In the genomic region with DNA sequence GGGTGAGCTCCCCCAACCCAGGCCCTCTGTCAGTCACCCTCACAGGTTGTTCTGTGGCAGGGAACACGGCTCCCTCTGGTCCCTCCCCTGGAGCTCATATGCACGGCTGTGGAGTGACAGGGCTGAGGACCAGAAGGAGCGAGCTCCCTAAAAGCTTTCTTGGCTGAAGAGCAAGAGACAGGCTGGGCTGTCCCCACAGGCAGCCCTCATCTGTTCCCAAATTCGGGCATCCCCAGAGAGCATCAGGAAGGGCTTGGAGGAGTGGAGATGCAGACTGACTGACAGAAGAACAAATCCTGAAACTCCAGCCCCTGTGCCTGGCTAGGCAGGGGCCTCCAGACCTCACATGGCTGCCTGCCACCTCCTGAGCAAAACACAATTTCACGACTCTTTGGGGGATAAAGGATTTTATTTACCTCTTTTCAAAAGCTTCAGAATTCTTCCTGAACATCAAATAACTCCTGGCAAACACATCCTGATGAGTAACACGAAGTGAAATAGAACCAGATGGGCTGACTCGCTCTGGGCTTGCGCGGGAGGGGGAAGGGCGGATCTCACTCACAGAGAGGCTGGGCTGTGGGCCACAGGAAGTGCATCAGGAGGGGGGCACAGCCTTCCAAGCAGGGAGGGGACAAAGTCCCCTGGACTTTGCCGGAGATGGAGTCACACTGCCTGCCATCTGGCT, we compare ENCODE assay signal across 8 mouse cellular contexts.
A peak's percentile ranks its signal among the peaks of the same experiment; 100 is the strongest.
DNase-seq lines count a peak whose midpoint lies in the region; ATAC-seq and TF ChIP-seq lines count a peak whose summit lies in the region.

No protein-coding gene starts in this region.

- peak overlapping the region; percentile 20 for H3K4me2 ChIP-seq in forebrain, embryonic 14.5 days (ENCODE audit: low read length)
- peak overlapping the region; percentile 27 for H3K4me2 ChIP-seq in heart, embryonic 16.5 days (ENCODE audit: low read depth, low read length)

- ATAC-seq in forebrain, embryonic 14.5 days, result peak; percentile 94
- peak; percentile 83 for ATAC-seq in heart, embryonic 16.5 days (replicated peaks; ENCODE audit: extremely low read depth, insufficient read depth, low FRiP score)
- no peak for ATAC-seq in monocyte, adult 5-6 weeks (replicated peaks; ENCODE audit: insufficient number of reproducible peaks, low FRiP score, low TSS enrichment, poor library complexity, severe bottlenecking)

- no peak for TF ChIP-seq CTCF in thymus, adult 2 months (IDR thresholded peaks at IDR 0.05; ENCODE audit: borderline replicate concordance, control insufficient read depth, extremely low read depth, insufficient read depth, low read length, poor library complexity)

- 3% methylated on average over 11 of the region's 11 CpGs for WGBS in forebrain, embryonic 14.5 days
- WGBS in heart, embryonic 16.5 days, result 14% methylated on average over 11 of the region's 11 CpGs
- 36% methylated on average over 11 of the region's 11 CpGs for WGBS in thymus, adult 2 months

- H3K4me3 ChIP-seq in forebrain, embryonic 14.5 days (ENCODE audit: low read depth, low read length), result no peak overlapping the region
- peak overlapping the region; percentile 16; the same call in 1 of the 2 replicates for H3K4me3 ChIP-seq in heart, embryonic 16.5 days (ENCODE audit: low read length)
- H3K4me3 ChIP-seq in thymus, adult 2 months (ENCODE audit: control insufficient read depth, insufficient read depth, low read length), result no peak overlapping the region

- peak overlapping the region; percentile 42 for H3K9ac ChIP-seq in forebrain, embryonic 14.5 days (ENCODE audit: low read length)
- H3K9ac ChIP-seq in heart, embryonic 16.5 days (ENCODE audit: low read length), result 0 out of 2 replicates have a peak overlapping the region, but pooled peaks have one; percentile 3

- H3K4me1 ChIP-seq in forebrain, embryonic 14.5 days (ENCODE audit: control insufficient read depth, insufficient read depth, low read length), result peaks cover 35% of the 10 kb centered on the region
- H3K4me1 ChIP-seq in heart, embryonic 16.5 days (ENCODE audit: control insufficient read depth, insufficient read depth, low read length), result peaks cover 18% of the 10 kb centered on the region
- H3K4me1 ChIP-seq in thymus, adult 2 months (replicated peaks; ENCODE audit: control insufficient read depth, insufficient read depth, low read length), result peaks cover 9% of the 10 kb centered on the region

- H3K36me3 ChIP-seq in forebrain, embryonic 14.5 days (ENCODE audit: control insufficient read depth, insufficient read depth, low read length), result no peaks in the 10 kb centered on the region
- H3K36me3 ChIP-seq in heart, embryonic 16.5 days (ENCODE audit: control insufficient read depth, insufficient read depth), result no peaks in the 10 kb centered on the region
- H3K36me3 ChIP-seq in thymus, adult 2 months (ENCODE audit: control insufficient read depth, insufficient read depth, low read length), result no peaks in the 10 kb centered on the region

- no peaks in the 10 kb centered on the region for H3K9me3 ChIP-seq in forebrain, embryonic 14.5 days (replicated peaks; ENCODE audit: control insufficient read depth, low read length)
- H3K9me3 ChIP-seq in heart, embryonic 16.5 days (replicated peaks; ENCODE audit: control insufficient read depth, low read length), result no peaks in the 10 kb centered on the region

- peak overlapping the region; percentile 90 for H3K27ac ChIP-seq in forebrain, embryonic 14.5 days (ENCODE audit: low read depth, low read length)
- peak overlapping the region; percentile 64 for H3K27ac ChIP-seq in heart, embryonic 16.5 days (ENCODE audit: low read length)
- no peak overlapping the region for H3K27ac ChIP-seq in thymus, adult 2 months (ENCODE audit: control insufficient read depth, insufficient read depth, low read length)

- DNase-seq in cerebellum, adult 11-12 months, result peak; percentile 95
- DNase-seq in forebrain, embryonic 14.5 days (ENCODE audit: low spot score), result peak; percentile 94
- DNase-seq in kidney, postnatal 14 days, result peak; percentile 91
- DNase-seq in liver, result peak; percentile 71
- peak; percentile 64 for DNase-seq in neural tube, embryonic 10.5 days (ENCODE audit: extremely low spot score, low spot score)
- peak; percentile 24 for DNase-seq in thymus, adult 2 months

- no peak for TF ChIP-seq POLR2A in thymus, adult 2 months (IDR thresholded peaks at IDR 0.05; ENCODE audit: control insufficient read depth, extremely low read depth, insufficient read depth, low read length, poor library complexity)

- no peaks in the 10 kb centered on the region for H3K27me3 ChIP-seq in forebrain, embryonic 14.5 days (replicated peaks; ENCODE audit: control insufficient read depth, insufficient read depth, low read length)
- H3K27me3 ChIP-seq in heart, embryonic 16.5 days (ENCODE audit: control insufficient read depth, insufficient read depth, low read length), result no peaks in the 10 kb centered on the region
- no peaks in the 10 kb centered on the region for H3K27me3 ChIP-seq in thymus, adult 2 months (ENCODE audit: control insufficient read depth, insufficient read depth, low read length)

Comparison
In these comparisons a context has a peak if more than half of its experiments do, and no peak if none do; other contexts are left out.
1. DNase-seq: peak in every context shown above with its lines; median percentile 95 in cerebellum, adult 11-12 months; 94 in forebrain, embryonic 14.5 days; 91 in kidney, postnatal 14 days; 71 in liver; 64 in neural tube, embryonic 10.5 days; 24 in thymus, adult 2 months.